8 mouse cellular contexts compared by ENCODE assay signal in the genomic region with DNA sequence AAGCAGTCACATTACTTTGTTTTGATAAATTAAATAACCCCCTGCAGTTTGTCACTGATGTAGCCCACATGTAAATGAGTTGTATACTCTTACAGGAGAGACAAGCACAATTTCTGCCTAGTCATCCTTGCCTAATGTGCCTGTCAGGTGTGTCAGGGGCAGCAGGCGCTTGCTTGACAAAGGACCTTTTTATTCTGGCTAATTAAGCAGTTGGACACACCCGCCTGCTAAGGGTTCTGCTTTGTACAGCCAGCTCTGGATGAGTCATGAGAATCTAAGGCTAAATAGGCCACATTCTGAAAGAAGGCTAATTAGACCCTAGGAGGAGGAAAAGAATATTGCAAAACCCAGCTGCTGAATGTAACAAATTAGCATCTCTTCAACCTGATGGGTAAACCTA.
DNase-seq lines count a peak whose midpoint lies in the region; ATAC-seq lines count a peak whose summit lies in the region.

No protein-coding gene starts in this region.

- DNase-seq in heart, adult 18-20 months = peak; percentile 13 to 32
- DNase-seq in heart, postnatal 36 days = no peak
- peak; percentile 94 for DNase-seq in brain, adult 2 months (ENCODE audit: low read depth, low spot score)
- peak; percentile 74 for DNase-seq in forebrain, embryonic 11.5 days (ENCODE audit: low spot score)
- peak; percentile 17 to 54 for DNase-seq in left cerebral cortex, postnatal 14 days (ENCODE audit: low spot score in 2 of 2)
- DNase-seq in kidney, postnatal 4 days = no peak
- DNase-seq in kidney, postnatal 14 days = no peak
- no peak for DNase-seq in heart, postnatal 14 days

- H3K9me3 ChIP-seq in forebrain, embryonic 11.5 days (ENCODE audit: control insufficient read depth, low read length) = no peaks in the 10 kb centered on the region

- H3K36me3 ChIP-seq in forebrain, embryonic 11.5 days (ENCODE audit: control insufficient read depth, insufficient read depth, low read length) = no peaks in the 10 kb centered on the region

- no peak overlapping the region for H3K4me2 ChIP-seq in forebrain, embryonic 11.5 days (ENCODE audit: low read depth, low read length, severe bottlenecking)

- H3K9ac ChIP-seq in forebrain, embryonic 11.5 days (ENCODE audit: low read length) = no peak overlapping the region

- H3K4me1 ChIP-seq in forebrain, embryonic 11.5 days (replicated peaks; ENCODE audit: control insufficient read depth, insufficient read depth, low read length) = 0 out of 2 replicates have a peak, but pooled peaks cover 3% of the 10 kb centered on the region

- intact Hi-C loops in heart, postnatal 36 days (cut with DNase I) = no loop called here
- intact Hi-C loops in left cerebral cortex, postnatal 14 days (cut with DNase I) = no loop called here
- intact Hi-C loops in heart, postnatal 14 days (cut with DNase I) = no loop called here

- 8% methylated on average over 2 of the region's 2 CpGs for WGBS in forebrain, embryonic 11.5 days

- H3K27me3 ChIP-seq in forebrain, embryonic 11.5 days (ENCODE audit: control insufficient read depth, insufficient read depth, low read length) = peaks cover 15% of the 10 kb centered on the region; the same call in 1 of the 2 replicates

- no peak overlapping the region for H3K4me3 ChIP-seq in forebrain, embryonic 11.5 days (ENCODE audit: low read depth, low read length)

- H3K27ac ChIP-seq in forebrain, embryonic 11.5 days (ENCODE audit: low read depth, low read length) = peak overlapping the region; percentile 62

- peak; percentile 97 for ATAC-seq in forebrain, embryonic 11.5 days (replicated peaks; ENCODE audit: low FRiP score)

Comparison
In these comparisons a context has a peak if more than half of its experiments do, and no peak if none do; other contexts are left out.
1. DNase-seq: peak in heart, adult 18-20 months (2 of 2), brain, adult 2 months (single experiment), forebrain, embryonic 11.5 days (single experiment) and left cerebral cortex, postnatal 14 days (2 of 2); none in heart, postnatal 36 days (0 of 2), kidney, postnatal 4 days (0 of 2), kidney, postnatal 14 days (single experiment) and heart, postnatal 14 days (0 of 2).